Mouse (Mus musculus) embryo, embryonic 11.5 days (tissue): ENCODE measurements at regions not wholly inside any gene's neighbourhood (a gene's known extent, or its start where the extent isn't known, plus 50 kb on each side); places are given as distances from the start of the nearest gene placed in this dataset.

Source experiments
- DNase-seq: peaks from one replicate; pipeline ENCODE4 v3.0.0-alpha.2; 2012; ENCODE audit warnings: low read depth, low spot score

GRCm38 (mm10) chr5:26206766-26207122 lies 50.7 kb upstream of the Gm7361 start:
- DNase-seq = no peak

- DNase-seq = no peak
Measured at GRCm38 (mm10) chr5:26206066-26206765, 51.3 kb upstream of the Gm7361 start.

DNA sequence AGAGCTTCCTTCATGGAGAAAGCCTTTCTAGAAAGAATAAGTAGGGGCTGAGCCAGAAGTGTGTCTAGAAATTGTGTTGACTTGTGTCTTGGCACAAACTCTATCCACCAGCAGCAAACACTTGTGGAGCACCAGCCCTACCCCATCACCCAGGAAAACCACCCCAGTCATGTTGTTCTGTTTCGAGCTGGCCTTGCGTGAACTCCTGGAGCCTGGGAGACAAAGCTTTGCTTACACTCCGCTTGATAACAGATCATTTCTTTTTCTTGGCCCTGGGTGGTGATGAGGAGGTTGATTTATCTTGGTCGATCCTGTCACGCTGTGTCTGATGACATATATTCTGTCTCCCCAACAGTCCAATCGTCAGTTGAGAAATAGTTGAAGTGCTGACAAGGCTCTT lies 55.0 kb upstream of the Gm7361 start:
- DNase-seq = no peak

GRCm38 (mm10) chr5:26189377-26189776 lies 68.1 kb upstream of the Gm7361 start:
- DNase-seq = peak; percentile 16

DNA sequence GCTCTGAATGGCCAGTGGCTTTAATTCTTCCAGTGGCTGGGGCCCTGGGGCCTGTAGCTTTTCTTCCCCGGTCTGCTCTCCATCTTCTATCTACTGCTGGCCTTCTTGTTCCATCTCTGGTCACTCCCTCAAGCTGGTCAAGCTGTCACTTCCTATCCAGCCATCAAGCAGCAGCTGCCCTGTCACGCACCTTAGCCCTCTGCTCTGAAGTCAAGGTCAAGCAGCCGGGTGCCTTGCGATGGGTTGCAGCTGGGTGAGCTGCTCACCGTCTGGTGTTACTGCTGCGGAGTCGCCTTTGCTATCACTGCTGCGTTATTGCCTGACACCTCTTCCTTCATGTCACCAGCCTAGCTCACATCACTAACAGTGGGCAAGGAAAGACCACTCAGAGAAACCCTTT lies 66.0 kb upstream of the Gm10220 start:
- DNase-seq = no peak

- DNase-seq = no peak
Measured at GRCm38 (mm10) chr5:26185417-26185816, 64.2 kb upstream of the Gm10220 start.

DNA sequence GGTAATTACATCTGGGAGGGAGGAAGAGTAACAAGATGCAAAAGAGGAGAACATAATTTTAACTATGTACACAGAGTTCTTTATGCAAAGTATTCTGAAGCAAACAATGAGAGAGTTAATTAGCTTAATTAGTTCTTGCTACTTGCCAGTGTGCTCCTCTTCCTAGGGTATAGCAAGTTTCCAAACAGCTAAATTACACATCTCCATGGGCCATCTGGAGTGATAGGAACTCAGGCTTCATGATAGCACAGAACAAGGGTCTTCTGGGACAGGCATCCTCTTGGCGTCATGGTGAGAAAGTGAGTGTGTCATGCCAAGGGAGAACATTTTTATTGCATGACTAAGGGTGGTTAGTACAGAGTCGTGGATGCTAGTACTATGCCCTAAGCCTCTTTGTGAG lies 54.8 kb upstream of the Gm10220 start:
- DNase-seq = no peak

DNA sequence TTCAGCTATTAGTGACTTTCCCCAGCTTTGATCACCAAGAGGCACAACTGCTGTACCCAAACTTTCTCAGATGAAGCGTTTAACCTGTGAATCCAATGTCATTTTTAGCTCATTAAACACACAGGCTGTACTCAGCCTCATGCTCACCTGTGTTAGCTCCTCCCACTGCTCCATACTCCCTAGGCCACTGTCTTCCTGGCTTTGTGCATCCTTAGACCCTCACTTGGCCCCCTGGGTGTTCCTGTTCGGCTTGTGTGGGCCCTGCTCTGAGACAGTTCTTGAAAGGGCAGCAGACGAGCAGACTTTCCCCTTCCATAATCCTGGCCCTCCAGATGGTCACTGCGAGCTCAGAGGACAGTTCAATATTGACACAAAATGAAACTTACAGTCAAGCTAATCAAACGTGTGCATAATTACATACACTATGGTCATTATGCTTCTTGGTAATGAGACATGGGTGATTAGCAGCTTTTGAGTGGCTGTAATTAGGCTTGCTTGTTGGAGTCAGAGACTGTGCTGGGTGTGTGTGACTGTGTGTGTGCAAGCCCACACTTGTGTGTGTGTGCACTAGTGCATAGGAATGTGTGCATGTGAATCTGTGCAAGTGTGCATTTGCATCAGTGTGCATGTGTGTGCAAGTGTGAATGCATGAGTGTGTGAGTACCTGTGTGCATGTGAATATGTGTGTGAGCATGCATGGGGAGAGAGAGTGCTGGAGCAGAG lies 50.6 kb upstream of the Gm10220 start:
- no peak for DNase-seq

- no peak for DNase-seq
Measured at GRCm38 (mm10) chr5:26170717-26171500, 49.7 kb upstream of the Gm10220 start.
